Mouse (Mus musculus) small intestine, adult 2 months (tissue): Measurements from ENCODE around the gene Rgma. TPM values are rescaled to one million over a fixed set of nuclear protein-coding genes. Genes with fewer than 3 reads are reported as not detected.

Experiments
- H3K27ac ChIP-seq: fragments of 200-500 bp; 2 replicates; pipeline ENCODE4 v1.5.1; 2012; ENCODE audit warnings: low read depth, low read length, control low read depth, inconsistent platforms; ENCODE audit not compliant: insufficient read depth
- H3K27me3 ChIP-seq: fragments of 200-500 bp; 2 replicates; pipeline ENCODE4 v1.6.1; 2012; ENCODE audit warnings: mild to moderate bottlenecking, moderate library complexity, low read length, inconsistent platforms; ENCODE audit not compliant: control insufficient read depth, insufficient read depth
- H3K36me3 ChIP-seq: fragments of 200-500 bp; 2 replicates; pipeline ENCODE4 v1.6.1; 2012; ENCODE audit warnings: mild to moderate bottlenecking, low read length, control low read depth, inconsistent platforms; ENCODE audit not compliant: control insufficient read depth, insufficient read depth
- H3K4me1 ChIP-seq: fragments of 200-500 bp; 2 replicates; pipeline ENCODE4 v1.6.1; 2012; ENCODE audit warnings: low read length, inconsistent platforms, mixed read lengths; ENCODE audit not compliant: control insufficient read depth, insufficient read depth, insufficient read length
- H3K4me3 ChIP-seq: fragments of 200-500 bp; 2 replicates; pipeline ENCODE4 v1.5.1; 2012; ENCODE audit warnings: low read depth, mild to moderate bottlenecking, control low read depth, inconsistent platforms, low read length, moderate library complexity
- CTCF ChIP-seq: fragments of 200-500 bp; IDR thresholded peaks from 2 replicates; pipeline ENCODE4 v1.5.1; 2012; ENCODE audit warnings: low read depth, mild to moderate bottlenecking, control low read depth, inconsistent platforms, low read length, moderate library complexity, mixed read lengths; ENCODE audit not compliant: insufficient replicate concordance, insufficient read length; ENCODE audit errors: extremely low read depth
- POLR2A ChIP-seq: fragments of 200-500 bp; IDR thresholded peaks from 2 replicates; pipeline ENCODE4 v1.6.1; 2012; ENCODE audit warnings: low read depth, mild to moderate bottlenecking, control low read depth, inconsistent platforms, low read length, moderate library complexity
- WGBS: fragments of 180-500 bp; shearing (Covaris S2); methylation state at CpG from one replicate; pipeline ENCODE4 v1.1.7; 2018; 5-methylcytosine and 5-hydroxymethylcytosine counted together
- polyA plus RNA-seq: library from polyadenylated mRNA; depleted of rRNA; stranded (reverse); fragments of >200 nt; gene quantifications from 2 replicates; pipeline ENCODE4 v1.2.3, GENCODE M21; 2012

The Rgma gene
- polyA plus RNA-seq, 1 experiment = 11.1 TPM

DNA sequence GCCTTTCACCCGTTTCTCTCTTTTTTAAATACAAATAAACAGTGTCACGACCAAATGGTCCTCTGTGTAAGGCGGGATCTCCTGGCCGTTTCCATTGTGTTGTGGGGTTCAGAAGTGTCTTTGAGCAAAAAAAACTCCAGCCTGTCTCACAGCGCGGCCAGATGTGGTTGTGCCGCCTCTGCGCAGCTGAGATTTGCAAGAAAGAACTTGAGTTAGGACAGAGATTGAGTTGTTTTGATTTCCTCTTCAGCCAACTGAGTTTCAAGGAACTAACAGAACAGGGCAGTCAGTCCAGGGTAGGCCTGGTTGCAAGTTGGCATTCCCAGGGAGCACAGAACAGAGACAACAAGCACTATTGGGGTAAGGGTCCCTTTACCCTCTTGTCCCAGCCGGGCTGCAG is 17.1 kb downstream of the Rgma start:
- whole genome bisulfite sequencing = 22% methylated on average over 9 of the region's 9 CpGs
- H3K4me3 ChIP-seq = peak overlapping the region; percentile 62
- H3K36me3 ChIP-seq = no peaks in the 10 kb centered on the region
- no peak for TF ChIP-seq CTCF
- no peak for TF ChIP-seq POLR2A
- no peak overlapping the region; the same call in 1 of the 2 replicates for H3K27ac ChIP-seq
- peaks cover 34% of the 10 kb centered on the region for H3K27me3 ChIP-seq
- H3K4me1 ChIP-seq = no peaks in the 10 kb centered on the region; the same call in 1 of the 2 replicates

DNA sequence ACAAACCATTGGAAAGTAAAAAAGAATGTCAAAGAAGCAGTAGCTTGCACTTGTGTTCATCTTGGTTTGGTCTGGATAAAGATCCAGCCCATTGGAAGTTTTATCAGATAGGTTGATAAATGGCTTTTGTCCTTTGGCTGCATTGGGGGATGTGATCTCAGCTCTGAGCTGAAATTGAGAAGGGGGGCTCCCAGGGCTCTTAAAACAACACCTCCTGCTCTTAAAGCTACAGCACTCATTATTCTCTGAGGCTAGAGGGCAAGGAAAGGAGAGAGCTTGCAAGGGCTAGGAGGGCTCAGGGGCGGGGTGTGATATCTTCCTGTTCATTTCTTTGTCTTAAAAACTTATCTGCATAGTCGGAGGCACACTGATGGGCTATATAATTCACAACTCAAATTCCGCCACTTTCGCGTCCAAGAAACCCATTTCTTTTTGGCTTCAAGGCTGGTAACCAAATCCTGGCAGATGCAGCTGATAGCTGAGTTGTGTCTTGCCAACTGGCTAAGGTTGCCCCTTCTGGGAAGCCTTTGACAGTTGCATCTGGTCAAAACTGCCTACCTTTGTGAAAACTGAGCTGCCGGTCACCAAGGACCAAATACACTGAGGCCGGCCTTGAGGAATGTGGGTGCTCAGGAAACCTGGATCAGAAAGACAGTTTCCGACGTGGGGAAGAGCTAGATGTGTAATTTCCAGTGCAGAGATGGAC is 18.2 kb downstream of the Rgma start:
- Histone ChIP-seq H3K4me3 (no peak overlapping the region), H3K36me3 (no peaks in the 10 kb centered on the region), H3K4me1 (peaks cover 4% of the 10 kb centered on the region), H3K27me3 (peaks cover 34% of the 10 kb centered on the region), H3K27ac (no peak overlapping the region)
- 54% methylated on average over 9 of the region's 9 CpGs for WGBS
- no peak for TF ChIP-seq CTCF
- TF ChIP-seq POLR2A = no peak

DNA sequence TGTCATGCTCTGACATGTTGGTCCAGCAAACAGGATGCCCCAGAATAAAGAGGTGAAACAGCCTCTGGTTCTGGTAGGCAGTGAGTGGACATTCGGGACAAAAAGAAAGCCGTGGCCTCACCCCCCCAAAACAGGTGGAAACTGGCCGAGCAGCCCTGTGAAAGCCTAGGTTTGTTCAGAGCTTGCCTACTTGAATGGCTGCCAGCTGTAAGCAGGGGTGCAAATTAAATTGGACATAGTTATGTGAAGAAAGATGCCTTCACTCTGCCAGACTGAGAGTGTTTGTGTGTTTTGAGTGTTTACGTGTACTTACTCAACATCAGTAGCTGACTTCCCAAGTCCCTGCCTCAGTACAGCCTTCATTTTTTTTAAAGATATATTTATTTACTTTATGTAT is 18.7 kb downstream of the Rgma start:
- WGBS = 53% methylated on average over 4 of the region's 4 CpGs
- H3K4me3 ChIP-seq = no peak overlapping the region

DNA sequence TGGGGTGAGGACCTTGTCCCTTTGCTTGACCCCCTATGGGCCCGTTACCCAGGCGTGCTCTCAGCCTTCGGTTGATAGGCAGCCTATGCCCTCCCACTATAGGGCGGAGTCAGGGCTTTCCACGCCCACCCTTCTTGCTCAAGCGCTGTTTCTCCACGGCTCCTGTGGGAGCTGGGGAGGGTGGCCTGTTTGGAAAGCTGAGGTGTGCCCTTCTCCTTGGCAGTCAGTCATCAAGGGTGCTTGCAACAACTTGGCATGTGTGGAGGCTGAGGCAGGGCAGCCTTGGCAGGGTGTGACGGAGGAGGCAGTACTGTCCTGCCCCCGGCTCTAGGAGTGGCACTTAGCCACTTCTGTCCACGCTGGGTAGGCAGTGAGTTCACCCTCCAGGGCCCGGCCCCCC is 23.0 kb downstream of the Rgma start:
- Histone ChIP-seq H3K4me1 (peaks cover 15% of the 10 kb centered on the region), H3K36me3 (no peaks in the 10 kb centered on the region), H3K4me3 (peak overlapping the region; percentile 34), H3K27me3 (peaks cover 9% of the 10 kb centered on the region), H3K27ac (no peak overlapping the region)
- TF ChIP-seq CTCF (no peak), POLR2A (no peak)
- 6% methylated on average over 11 of the region's 11 CpGs for WGBS

More for the DNA sequence above, 18.7 kb downstream of the Rgma start:
- Histone ChIP-seq H3K4me1 (peaks cover 10% of the 10 kb centered on the region), H3K27ac (no peak overlapping the region), H3K36me3 (no peaks in the 10 kb centered on the region), H3K27me3 (peaks cover 34% of the 10 kb centered on the region)
- TF ChIP-seq CTCF = no peak
- no peak for TF ChIP-seq POLR2A

DNA sequence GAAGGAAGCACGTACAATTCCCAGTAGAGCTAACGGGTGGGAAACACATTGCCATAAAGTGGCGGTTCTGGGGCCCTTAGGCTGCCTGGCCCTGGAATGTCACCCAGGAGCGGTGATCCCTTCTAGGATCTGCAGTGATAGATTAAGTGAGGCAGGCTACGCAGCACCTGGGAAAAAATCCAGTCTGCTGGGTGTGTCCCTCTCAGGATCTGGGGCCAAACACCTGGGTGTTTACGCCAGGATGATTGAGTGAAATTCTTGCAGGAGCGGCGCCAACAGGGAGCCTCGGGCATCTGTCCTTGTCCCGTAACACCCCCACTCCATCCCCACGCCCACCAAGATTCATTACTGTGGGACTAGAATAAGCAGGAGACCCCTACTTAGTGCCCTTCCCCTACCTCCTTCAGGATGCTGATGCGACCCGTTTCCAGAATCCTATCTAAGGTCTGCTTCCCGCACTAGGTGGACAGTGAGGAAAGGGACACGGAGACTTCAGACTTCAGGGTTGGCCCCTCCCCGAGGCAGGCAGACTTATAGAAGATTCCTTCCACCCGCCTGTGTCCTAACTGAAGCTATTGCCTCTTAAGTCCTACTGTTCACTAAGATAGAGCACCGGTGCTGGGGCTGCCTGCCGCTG is 23.6 kb downstream of the Rgma start:
- Histone ChIP-seq H3K4me3 (peak overlapping the region; percentile 34), H3K27ac (no peak overlapping the region), H3K27me3 (peaks cover 7% of the 10 kb centered on the region; the same call in 1 of the 2 replicates), H3K4me1 (peaks cover 15% of the 10 kb centered on the region), H3K36me3 (no peaks in the 10 kb centered on the region)
- TF ChIP-seq POLR2A = no peak
- no peak for TF ChIP-seq CTCF
- 8% methylated on average over 19 of the region's 19 CpGs for WGBS

DNA sequence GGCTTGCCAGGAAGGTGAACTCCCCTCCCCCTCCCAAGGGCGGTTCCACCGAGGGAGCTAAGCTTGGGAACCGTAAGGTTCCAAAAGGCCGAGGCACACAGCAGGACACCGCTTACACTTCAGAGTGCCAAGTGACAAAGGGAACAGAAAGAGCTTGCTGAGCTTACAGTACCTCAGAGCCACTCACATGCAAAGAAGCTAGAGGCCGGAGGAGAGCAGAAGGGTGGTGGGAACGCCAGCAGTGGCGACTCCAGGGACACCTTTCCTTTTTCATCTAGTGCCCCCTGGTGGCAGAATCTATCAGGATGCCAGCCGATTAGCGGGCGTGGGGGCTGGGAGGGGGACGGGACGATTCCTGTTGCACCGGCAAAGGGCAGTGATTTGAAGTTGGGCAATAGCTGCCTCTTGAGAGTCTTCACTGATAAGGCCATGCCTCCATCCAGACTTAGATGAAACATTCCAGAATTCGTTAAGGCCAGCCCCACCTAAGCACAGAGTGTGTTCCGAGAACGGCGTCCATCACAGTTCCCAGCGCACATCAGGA is 24.3 kb downstream of the Rgma start:
- Histone ChIP-seq H3K27me3 (peaks cover 7% of the 10 kb centered on the region; the same call in 1 of the 2 replicates), H3K27ac (no peak overlapping the region), H3K4me1 (peaks cover 15% of the 10 kb centered on the region), H3K36me3 (no peaks in the 10 kb centered on the region), H3K4me3 (peak overlapping the region; percentile 15)
- TF ChIP-seq POLR2A (no peak), CTCF (peak; percentile 67; the same call in 1 of the 2 replicates)
- WGBS = 4% methylated on average over 19 of the region's 19 CpGs
